Mouse (Mus musculus): ENCODE measurements around the gene Kl. TPM values are rescaled to one million over a fixed set of nuclear protein-coding genes. Genes with fewer than 3 reads are reported as not detected.

Gene Kl
- polyA plus RNA-seq (2012; ENCODE audit: insufficient read depth, insufficient read length, low replicate concordance, missing spikeins) = not detected in 2 replicates

DNA sequence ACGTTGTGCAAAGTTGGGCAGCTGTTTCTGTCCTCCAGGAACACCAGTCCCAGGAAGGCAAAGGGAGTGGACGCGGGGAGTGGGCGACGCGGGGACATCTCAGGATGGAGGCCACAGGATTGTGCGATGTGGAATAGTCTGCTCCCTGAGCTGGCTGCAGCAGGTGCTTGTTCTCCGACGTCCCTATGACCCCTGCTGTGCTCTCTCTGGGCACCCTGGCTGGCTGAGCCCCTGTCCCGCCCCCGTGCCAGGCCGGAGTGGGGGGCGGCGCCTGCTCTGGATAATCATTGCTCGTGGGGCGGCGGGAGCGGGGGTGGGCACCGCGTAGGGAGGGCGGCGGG lies at the start of gene Kl:
TSS of gene Kl (plus strand) at position 280 of the 341 bp plus-strand sequence.
- WGBS = 1% methylated on average over 22 of the region's 22 CpGs
- TF ChIP-seq CTCF (IDR thresholded peaks at IDR 0.05; ENCODE audit: insufficient read depth, low read depth, low read length) = no peak
- TF ChIP-seq POLR2A (IDR thresholded peaks at IDR 0.05; ENCODE audit: insufficient read depth, low read depth, low read length) = no peak
- Histone ChIP-seq H3K4me1 (ENCODE audit: control insufficient read depth, insufficient read depth, low read length) (peaks cover 15% of the 10 kb centered on the region), H3K4me3 (ENCODE audit: insufficient read depth, low read depth, low read length) (peak within 1 kb of the TSS; percentile 42), H3K27ac (ENCODE audit: insufficient read depth, low read depth, low read length) (no peak within 1 kb of the TSS)

DNA sequence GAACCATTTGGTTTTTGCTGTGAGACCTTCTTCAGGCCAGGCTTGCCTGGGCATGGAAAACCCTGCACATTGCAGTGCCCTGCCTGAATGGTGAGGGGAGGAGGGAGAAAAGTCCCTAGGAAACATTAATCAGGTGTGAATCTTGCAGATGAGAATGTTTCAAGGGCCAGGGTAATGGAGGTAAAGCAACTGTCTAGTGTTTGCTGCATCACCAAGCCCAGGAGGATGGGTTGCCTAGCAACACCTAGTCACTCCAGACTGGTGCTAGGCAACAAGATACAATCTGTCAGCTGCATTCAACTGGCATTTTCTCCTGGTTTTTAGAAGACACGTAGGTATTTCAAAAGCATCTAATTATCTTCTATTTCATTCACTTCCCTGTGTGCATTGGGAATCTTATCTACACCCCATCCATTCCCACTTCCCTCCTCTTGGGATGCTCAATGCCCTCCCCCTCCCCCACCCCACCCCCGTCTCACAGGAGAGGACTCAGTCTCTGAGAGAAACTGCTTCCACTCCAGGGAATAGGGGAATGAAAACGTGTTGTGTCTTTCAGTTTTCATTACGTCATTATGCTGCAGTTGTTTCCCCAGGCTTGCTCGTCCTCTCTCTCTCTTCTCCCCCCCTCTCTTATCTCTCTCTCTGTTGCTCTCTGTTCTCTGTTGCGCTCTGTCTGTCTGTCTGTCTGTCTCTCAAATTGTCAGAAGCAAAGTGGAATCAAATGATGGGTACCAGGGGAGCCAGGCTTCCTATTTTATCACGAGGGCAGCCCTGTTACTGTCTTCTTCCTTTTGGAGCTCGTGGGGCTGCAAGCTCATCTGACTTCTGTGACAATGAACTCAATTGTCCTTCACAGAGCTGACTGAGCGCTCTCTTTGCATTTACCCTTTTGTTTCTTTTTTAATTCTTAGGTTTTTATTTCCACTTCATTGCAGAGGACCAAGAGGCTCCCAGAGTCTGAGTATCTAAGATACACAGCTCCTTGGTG lies 46.1 kb upstream of the Kl start:
- no peak overlapping the region for H3K4me3 ChIP-seq (ENCODE audit: insufficient read depth, low read depth, low read length)
- peaks cover 6% of the 10 kb centered on the region for H3K4me1 ChIP-seq (ENCODE audit: control insufficient read depth, insufficient read depth, low read length)
- 0 out of 2 replicates have a peak overlapping the region, but pooled peaks have one; percentile 4 for H3K27ac ChIP-seq (ENCODE audit: insufficient read depth, low read depth, low read length)
- no peak for TF ChIP-seq CTCF (IDR thresholded peaks at IDR 0.05; ENCODE audit: insufficient read depth, low read depth, low read length)
- TF ChIP-seq POLR2A (IDR thresholded peaks at IDR 0.05; ENCODE audit: insufficient read depth, low read depth, low read length) = no peak
- 19% methylated on average over 9 of the region's 9 CpGs for WGBS

DNA sequence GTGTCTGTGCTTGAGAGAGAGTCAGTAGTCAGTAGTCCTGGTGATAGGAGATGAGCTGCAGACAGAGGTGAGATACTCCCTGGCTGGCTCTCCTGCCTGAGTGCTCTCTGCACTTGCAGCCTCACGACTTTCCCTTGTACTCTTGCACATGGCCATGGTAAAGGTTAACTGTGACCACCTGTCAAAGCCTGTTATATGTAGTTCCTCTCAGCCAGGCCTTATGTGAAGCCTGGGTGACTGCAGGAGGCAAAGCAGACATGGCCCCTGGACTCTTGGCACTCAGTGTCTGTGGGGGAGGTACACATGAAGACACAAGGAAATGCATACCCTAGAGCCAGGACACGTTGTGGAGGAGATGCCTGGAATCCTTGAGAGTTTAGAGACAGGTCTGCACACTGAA lies 40.3 kb upstream of the Kl start:
- WGBS = 60% methylated on average over 2 of the region's 2 CpGs
- no peak overlapping the region for H3K27ac ChIP-seq (ENCODE audit: insufficient read depth, low read depth, low read length)
- H3K4me3 ChIP-seq (ENCODE audit: insufficient read depth, low read depth, low read length) = no peak overlapping the region
- no peak for TF ChIP-seq CTCF (IDR thresholded peaks at IDR 0.05; ENCODE audit: insufficient read depth, low read depth, low read length)
- TF ChIP-seq POLR2A (IDR thresholded peaks at IDR 0.05; ENCODE audit: insufficient read depth, low read depth, low read length) = no peak
- H3K4me1 ChIP-seq (ENCODE audit: control insufficient read depth, insufficient read depth, low read length) = no peaks in the 10 kb centered on the region

DNA sequence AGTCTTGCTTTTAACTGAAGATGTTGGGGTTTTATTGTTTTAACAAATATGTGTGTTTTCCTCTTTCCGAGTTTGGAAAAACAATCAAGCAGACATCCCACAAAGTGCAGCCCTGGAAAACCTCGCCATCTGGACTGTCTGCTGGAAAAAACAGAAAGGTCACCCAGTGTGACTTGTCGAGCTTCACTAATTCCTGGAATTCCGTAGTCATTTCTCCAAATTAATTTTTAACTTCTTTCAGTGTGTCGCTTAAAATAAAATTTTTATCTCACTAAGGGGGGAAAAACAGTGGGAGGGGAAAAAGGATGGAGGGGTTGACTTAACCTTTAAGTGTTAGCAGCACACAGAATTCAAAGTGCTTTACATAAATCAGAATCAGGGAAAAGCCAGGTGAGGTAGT lies 39.8 kb upstream of the Kl start:
- 68% methylated on average over 5 of the region's 5 CpGs for WGBS
- Histone ChIP-seq H3K4me1 (ENCODE audit: control insufficient read depth, insufficient read depth, low read length) (no peaks in the 10 kb centered on the region), H3K4me3 (ENCODE audit: insufficient read depth, low read depth, low read length) (no peak overlapping the region), H3K27ac (ENCODE audit: insufficient read depth, low read depth, low read length) (no peak overlapping the region)
- TF ChIP-seq POLR2A (IDR thresholded peaks at IDR 0.05; ENCODE audit: insufficient read depth, low read depth, low read length) (no peak), CTCF (IDR thresholded peaks at IDR 0.05; ENCODE audit: insufficient read depth, low read depth, low read length) (no peak)

DNA sequence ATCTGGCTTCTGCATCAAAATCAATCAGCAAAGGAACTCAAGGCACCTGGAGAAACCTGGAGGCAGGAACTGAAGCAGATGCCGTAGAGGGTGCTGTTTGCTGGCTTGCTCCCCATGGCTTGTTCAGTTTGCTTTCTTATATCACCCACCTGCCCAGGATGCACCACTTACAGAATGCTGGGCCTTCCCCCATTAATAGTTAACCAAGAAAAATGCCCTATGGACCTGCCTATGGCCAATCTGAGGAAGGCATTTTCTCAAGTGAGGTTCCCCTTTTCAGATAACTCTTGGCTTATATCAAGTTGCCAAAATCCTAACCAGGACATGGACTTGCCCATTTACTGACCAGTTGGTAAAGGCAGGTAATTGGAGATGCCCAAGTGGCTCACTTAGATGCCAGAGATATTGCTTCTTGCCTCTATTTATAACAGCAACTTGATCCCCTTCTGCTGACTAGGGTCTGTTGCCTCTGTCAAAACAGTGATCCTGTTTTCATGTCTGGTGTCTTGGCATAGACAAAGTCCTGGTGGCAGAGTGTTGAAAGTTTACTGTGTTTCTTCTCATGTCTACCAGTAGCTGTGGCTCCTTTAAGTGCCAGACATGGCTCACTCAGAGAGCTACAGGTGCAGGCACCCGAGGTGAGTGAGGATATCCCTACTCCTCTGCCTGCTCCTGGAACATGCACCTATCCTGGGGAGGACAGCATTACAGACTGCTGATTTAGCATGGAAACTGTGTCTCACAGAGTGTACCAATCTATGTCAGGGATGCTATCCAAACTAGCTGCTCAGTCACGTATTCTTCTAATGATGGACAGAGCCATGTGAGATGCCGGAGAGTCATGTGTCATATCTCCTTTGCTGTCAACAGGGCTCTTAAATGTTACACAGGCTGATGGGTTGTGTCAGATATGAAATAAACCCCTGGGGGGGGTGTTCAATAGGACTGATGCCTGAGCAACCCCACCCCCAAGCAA lies 37.0 kb upstream of the Kl start:
- Histone ChIP-seq H3K4me1 (ENCODE audit: control insufficient read depth, insufficient read depth, low read length) (no peaks in the 10 kb centered on the region), H3K4me3 (ENCODE audit: insufficient read depth, low read depth, low read length) (no peak overlapping the region), H3K27ac (ENCODE audit: insufficient read depth, low read depth, low read length) (no peak overlapping the region)
- 92% methylated on average over 4 of the region's 4 CpGs for WGBS
- TF ChIP-seq CTCF (IDR thresholded peaks at IDR 0.05; ENCODE audit: insufficient read depth, low read depth, low read length) = no peak
- no peak for TF ChIP-seq POLR2A (IDR thresholded peaks at IDR 0.05; ENCODE audit: insufficient read depth, low read depth, low read length)

DNA sequence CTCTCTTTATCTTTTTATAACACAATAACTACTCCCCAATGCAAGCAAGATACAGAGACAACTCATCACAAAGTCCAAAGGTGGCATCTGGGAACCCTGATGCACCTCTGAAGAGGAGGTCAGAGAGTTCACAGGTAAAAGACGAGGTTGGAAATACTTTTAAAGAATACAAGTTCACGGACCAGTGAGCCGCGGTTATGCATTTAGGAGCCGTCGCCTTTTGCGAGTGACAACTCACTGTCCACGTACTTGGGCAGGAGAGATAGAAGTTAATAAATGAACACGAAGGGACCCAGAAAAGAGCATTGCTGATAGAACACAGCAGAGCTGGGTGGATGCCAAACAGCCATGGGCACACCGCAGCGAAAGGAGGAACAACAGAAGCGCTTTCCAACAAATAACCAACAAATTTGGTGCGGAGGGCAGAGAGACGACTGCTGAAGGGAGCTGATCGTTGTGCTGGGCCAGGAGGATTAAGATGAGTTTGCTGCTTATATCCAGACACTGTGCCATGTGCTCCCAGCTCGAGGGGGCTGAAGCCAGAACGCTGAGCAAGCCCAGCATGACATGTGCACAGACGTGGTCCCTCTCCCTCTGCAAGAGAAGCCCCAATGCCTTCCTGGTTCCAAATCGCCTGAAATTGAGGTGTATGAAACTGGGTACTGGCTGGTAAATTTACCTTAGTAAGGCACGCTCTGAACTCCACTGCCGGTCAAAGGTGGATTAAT lies 35.1 kb upstream of the Kl start:
- Histone ChIP-seq H3K4me3 (ENCODE audit: insufficient read depth, low read depth, low read length) (no peak overlapping the region), H3K4me1 (ENCODE audit: control insufficient read depth, insufficient read depth, low read length) (no peaks in the 10 kb centered on the region), H3K27ac (ENCODE audit: insufficient read depth, low read depth, low read length) (no peak overlapping the region)
- 63% methylated on average over 21 of the region's 21 CpGs for WGBS
- TF ChIP-seq CTCF (IDR thresholded peaks at IDR 0.05; ENCODE audit: insufficient read depth, low read depth, low read length) (no peak), POLR2A (IDR thresholded peaks at IDR 0.05; ENCODE audit: insufficient read depth, low read depth, low read length) (no peak)

DNA sequence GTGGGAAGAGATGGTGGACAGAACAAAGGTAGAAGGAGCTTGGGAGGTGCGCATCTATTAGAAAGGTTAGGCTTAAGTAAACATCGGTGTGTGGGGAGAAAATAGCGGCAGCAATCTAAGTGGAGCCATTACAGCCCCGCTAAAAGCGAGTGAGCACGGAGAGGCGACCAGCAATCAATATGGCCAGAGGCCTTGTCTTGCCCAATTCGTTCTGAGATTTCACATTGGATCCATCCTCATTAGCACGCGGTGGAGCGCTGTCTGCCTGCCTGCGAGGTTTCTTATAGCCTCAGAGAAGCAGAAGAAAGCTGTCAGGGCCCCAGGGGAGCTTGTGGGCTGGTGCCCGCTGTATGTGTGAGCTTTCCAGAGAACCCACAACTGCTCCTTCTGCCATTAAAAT lies 33.8 kb upstream of the Kl start:
- Histone ChIP-seq H3K27ac (ENCODE audit: insufficient read depth, low read depth, low read length) (no peak overlapping the region), H3K4me1 (ENCODE audit: control insufficient read depth, insufficient read depth, low read length) (no peaks in the 10 kb centered on the region), H3K4me3 (ENCODE audit: insufficient read depth, low read depth, low read length) (no peak overlapping the region)
- TF ChIP-seq CTCF (IDR thresholded peaks at IDR 0.05; ENCODE audit: insufficient read depth, low read depth, low read length) (no peak), POLR2A (IDR thresholded peaks at IDR 0.05; ENCODE audit: insufficient read depth, low read depth, low read length) (no peak)
- WGBS = 87% methylated on average over 13 of the region's 13 CpGs

DNA sequence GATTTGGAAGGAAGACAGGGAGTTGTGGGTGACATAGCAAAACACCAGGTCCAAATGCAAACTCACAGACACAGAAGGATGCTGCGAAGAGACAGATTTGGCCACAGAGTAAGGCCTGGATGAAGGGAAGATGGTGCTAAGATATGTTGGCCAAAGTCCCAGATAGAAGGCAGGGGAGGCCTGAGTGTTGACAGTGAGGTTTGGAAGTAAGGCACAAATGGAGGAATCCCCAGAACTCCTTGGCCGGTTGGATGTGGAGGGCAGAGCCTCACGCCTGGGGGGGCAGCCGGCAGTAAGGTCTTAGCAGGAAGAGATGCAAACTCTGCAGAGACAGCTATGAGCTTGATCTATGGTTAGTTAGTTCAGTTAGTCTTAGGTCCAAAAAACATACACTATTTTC lies 33.1 kb upstream of the Kl start:
- TF ChIP-seq CTCF (IDR thresholded peaks at IDR 0.05; ENCODE audit: insufficient read depth, low read depth, low read length) = no peak
- TF ChIP-seq POLR2A (IDR thresholded peaks at IDR 0.05; ENCODE audit: insufficient read depth, low read depth, low read length) = no peak
- WGBS = 92% methylated on average over 4 of the region's 4 CpGs
- H3K27ac ChIP-seq (ENCODE audit: insufficient read depth, low read depth, low read length) = no peak overlapping the region
- H3K4me1 ChIP-seq (ENCODE audit: control insufficient read depth, insufficient read depth, low read length) = no peaks in the 10 kb centered on the region
- H3K4me3 ChIP-seq (ENCODE audit: insufficient read depth, low read depth, low read length) = no peak overlapping the region

Measured in olfactory bulb, adult 2 months (tissue).